Mouse (Mus musculus) spleen, postnatal 14 days (tissue): Measurements from ENCODE around the gene Tmem101.

Source experiments
- DNase-seq, 2 experiments: peaks; one replicate each; pipeline ENCODE4 v3.0.0; 2021 to 2022; ENCODE audit warnings: low spot score in 2 of 2

Gene Tmem101

GRCm38 (mm10) chr11:102147213-102147989, 8.8 kb downstream of the Tmem101 start:
- no peak for DNase-seq

GRCm38 (mm10) chr11:102146531-102146930, 9.7 kb downstream of the Tmem101 start:
- no peak for DNase-seq

- no peak for DNase-seq
Measured at GRCm38 (mm10) chr11:102146005-102146404, 10.2 kb downstream of the Tmem101 start.

GRCm38 (mm10) chr11:102145471-102146001, 10.7 kb downstream of the Tmem101 start, which contains the start of gene Nags:
Nags (plus strand) TSS chr11:102145513.
- DNase-seq, result no peak

GRCm38 (mm10) chr11:102144957-102145470, 11.2 kb downstream of the Tmem101 start:
- no peak for DNase-seq

GRCm38 (mm10) chr11:102142355-102142754, 13.8 kb downstream of the Tmem101 start:
- DNase-seq, result no peak

GRCm38 (mm10) chr11:102140508-102140907, 15.7 kb downstream of the Tmem101 start:
- peak in 1 of 2 experiments; percentile 53 for DNase-seq

GRCm38 (mm10) chr11:102138447-102138740, 17.8 kb downstream of the Tmem101 start:
- peak in 1 of 2 experiments; percentile 53 for DNase-seq

- no peak for DNase-seq
Measured at GRCm38 (mm10) chr11:102137625-102138446, 18.4 kb downstream of the Tmem101 start.

GRCm38 (mm10) chr11:102134516-102134915, 21.7 kb downstream of the Tmem101 start:
- DNase-seq, result no peak

- no peak for DNase-seq
Measured at GRCm38 (mm10) chr11:102117386-102117785, 38.8 kb downstream of the Tmem101 start.

GRCm38 (mm10) chr11:102116241-102116640, 40.0 kb downstream of the Tmem101 start:
- DNase-seq, result no peak

- DNase-seq, result no peak
Measured at GRCm38 (mm10) chr11:102111576-102111975, 44.6 kb downstream of the Tmem101 start.

GRCm38 (mm10) chr11:102107732-102108131, 48.5 kb downstream of the Tmem101 start, which contains the start of gene Pyy:
Pyy (minus strand) TSS chr11:102107832.
- DNase-seq, result no peak

GRCm38 (mm10) chr11:102106911-102107310, 49.3 kb downstream of the Tmem101 start:
- no peak for DNase-seq
